Mouse (Mus musculus) right cerebral cortex, postnatal 36 days (tissue): ENCODE results near the gene Bcat1.
"Not testable (repeated sequence)": the region's sequence is repeated elsewhere in the genome, so short reads cannot be mapped to it uniquely, and the experiment has no call there.

Experiments used
- DNase-seq, 2 experiments: peaks; one replicate each; pipeline ENCODE4 v3.0.0; 2022; ENCODE audit warnings: low spot score in 2 of 2, mixed read lengths in 1 of 2

The Bcat1 gene

GRCm38 (mm10) chr6:145093038-145093622 lies 17.1 kb upstream of the Bcat1 start:
- DNase-seq, result not testable (repeated sequence)

GRCm38 (mm10) chr6:145091998-145092397 lies 16.0 kb upstream of the Bcat1 start:
- no peak for DNase-seq

GRCm38 (mm10) chr6:145090928-145091327 lies 14.9 kb upstream of the Bcat1 start:
- DNase-seq, result no peak

GRCm38 (mm10) chr6:145090201-145090863 lies 14.3 kb upstream of the Bcat1 start:
- no peak for DNase-seq

GRCm38 (mm10) chr6:145089373-145089772 lies 13.4 kb upstream of the Bcat1 start:
- no peak for DNase-seq

- DNase-seq, result no peak
These were observed 12.6 kb upstream of the Bcat1 start for GRCm38 (mm10) chr6:145088451-145089113.

- no peak for DNase-seq
These were observed 8.5 kb upstream of the Bcat1 start for GRCm38 (mm10) chr6:145084343-145085117.

- DNase-seq, result no peak
These were observed 5.7 kb upstream of the Bcat1 start for GRCm38 (mm10) chr6:145081721-145082120.

GRCm38 (mm10) chr6:145079087-145079759 lies 3.2 kb upstream of the Bcat1 start:
- DNase-seq, result no peak

GRCm38 (mm10) chr6:145076286-145076685 lies 302 bp upstream of the Bcat1 start:
- no peak for DNase-seq

GRCm38 (mm10) chr6:145075088-145075547 lies 866 bp downstream of the Bcat1 start:
- peak; percentile 28 to 39 for DNase-seq

GRCm38 (mm10) chr6:145074461-145074860 lies 1.5 kb downstream of the Bcat1 start:
- no peak for DNase-seq

GRCm38 (mm10) chr6:145069921-145070320 lies 6.1 kb downstream of the Bcat1 start:
- DNase-seq, result no peak

GRCm38 (mm10) chr6:145069397-145069796 lies 6.6 kb downstream of the Bcat1 start:
- DNase-seq, result no peak

- DNase-seq, result no peak
These were observed 8.3 kb downstream of the Bcat1 start for GRCm38 (mm10) chr6:145067679-145068078.

- no peak for DNase-seq
These were observed 9.6 kb downstream of the Bcat1 start for GRCm38 (mm10) chr6:145066416-145066815.

GRCm38 (mm10) chr6:145065301-145065845 lies 10.6 kb downstream of the Bcat1 start:
- DNase-seq, result no peak

GRCm38 (mm10) chr6:145064104-145064503 lies 11.9 kb downstream of the Bcat1 start:
- no peak for DNase-seq

- no peak for DNase-seq
These were observed 12.6 kb downstream of the Bcat1 start for GRCm38 (mm10) chr6:145063212-145063868.

- DNase-seq, result no peak
These were observed 13.2 kb downstream of the Bcat1 start for GRCm38 (mm10) chr6:145062763-145063162.

- DNase-seq, result no peak
These were observed 14.6 kb downstream of the Bcat1 start for GRCm38 (mm10) chr6:145061361-145061760.
